Mouse (Mus musculus) MEL (cell line): ENCODE data around the gene Sowahb. TPM values are rescaled to one million over a fixed set of nuclear protein-coding genes. Genes with fewer than 3 reads are reported as not detected.

Experiments
- DNase-seq: peaks from one replicate; pipeline ENCODE4 v3.0.0; 2011; ENCODE audit warnings: low read depth, low spot score
- H3K27ac ChIP-seq: 2 replicates; pipeline ENCODE4 v1.5.1; 2012; ENCODE audit warnings: low read depth, mild to moderate bottlenecking, control low read depth, low read length, moderate library complexity; ENCODE audit not compliant: control insufficient read depth
- H3K27me3 ChIP-seq, 2 experiments: fragments of 150-350 bp in 1 of 2; sonication (generic) in 1 of 2; 2 replicates each; pipeline ENCODE4 v1.6.1; 2012; ENCODE audit warnings: low read length in 2 of 2, mild to moderate bottlenecking in 2 of 2, improper control_type of control experiment in 1 of 2, moderate library complexity in 1 of 2; ENCODE audit not compliant: insufficient read depth in 2 of 2, control insufficient read depth in 1 of 2
- H3K36me3 ChIP-seq, 2 experiments: 2 replicates each; pipeline ENCODE4 v1.6.1; 2012 to 2014; ENCODE audit warnings: low read length in 2 of 2, improper control_type of control experiment in 1 of 2, inconsistent platforms in 1 of 2, mild to moderate bottlenecking in 1 of 2; ENCODE audit not compliant: insufficient read depth in 2 of 2, control insufficient read depth in 1 of 2
- H3K4me1 ChIP-seq, 2 experiments: fragments of 150-350 bp in 1 of 2; sonication (generic) in 1 of 2; 2 replicates each; pipeline ENCODE4 v1.6.1; 2012; ENCODE audit warnings: low read length in 2 of 2, improper control_type of control experiment in 1 of 2, mild to moderate bottlenecking in 1 of 2; ENCODE audit not compliant: insufficient read depth in 2 of 2, control insufficient read depth in 1 of 2
- H3K4me3 ChIP-seq, 2 experiments: fragments of 150-350 bp in 1 of 2; sonication (generic) in 1 of 2; 2 replicates each; pipeline ENCODE4 v1.5.1; 2012; ENCODE audit warnings: low read depth in 2 of 2, low read length in 2 of 2, mild to moderate bottlenecking in 2 of 2, moderate library complexity in 2 of 2, control low read depth in 1 of 2, improper control_type of control experiment in 1 of 2; ENCODE audit not compliant: control insufficient read depth in 1 of 2, insufficient read depth in 1 of 2
- H3K79me2 ChIP-seq: 2 replicates; pipeline ENCODE4 v1.6.1; 2012; ENCODE audit warnings: mild to moderate bottlenecking, low read length, moderate library complexity; ENCODE audit not compliant: control insufficient read depth, poor library complexity, insufficient read depth
- H3K9ac ChIP-seq: 2 replicates; pipeline ENCODE4 v1.6.1; 2012; ENCODE audit warnings: low read depth, mild to moderate bottlenecking, control low read depth, low read length, moderate library complexity; ENCODE audit not compliant: control insufficient read depth, poor library complexity, severe bottlenecking
- H3K9me3 ChIP-seq: fragments of 150-350 bp; sonication (generic); replicated peaks from 2 replicates; pipeline ENCODE4 v1.6.1; 2012; ENCODE audit warnings: mild to moderate bottlenecking, low read length, improper control_type of control experiment, moderate library complexity; ENCODE audit not compliant: insufficient read depth
- CHD2 ChIP-seq: IDR thresholded peaks from 2 replicates; pipeline ENCODE4 v1.6.1; 2011; ENCODE audit warnings: low read length, improper control_type of control experiment
- CTCF ChIP-seq, 3 experiments: IDR thresholded peaks in 2 of 3; conservative IDR thresholded peaks in 1 of 3; 2 replicates each; pipeline ENCODE4 v1.5.1; 2011 to 2012; ENCODE audit warnings: low read length in 3 of 3, low read depth in 2 of 3, mild to moderate bottlenecking in 2 of 3, improper control_type of control experiment in 1 of 3, inconsistent platforms in 1 of 3, mixed read lengths in 1 of 3, moderate library complexity in 1 of 3; ENCODE audit not compliant: control insufficient read depth in 1 of 3, insufficient read depth in 1 of 3, poor library complexity in 1 of 3, severe bottlenecking in 1 of 3
- E2F4 ChIP-seq: IDR thresholded peaks from 2 replicates; pipeline ENCODE4 v1.6.1; 2011; ENCODE audit warnings: low read depth, low read length, improper control_type of control experiment, borderline replicate concordance
- ELF1 ChIP-seq: IDR thresholded peaks from 2 replicates; pipeline ENCODE4 v1.6.1; 2014; ENCODE audit warnings: low read depth, mild to moderate bottlenecking, inconsistent platforms, low read length, improper control_type of control experiment, moderate library complexity
- EP300 ChIP-seq, 2 experiments: IDR thresholded peaks; 2 replicates each; pipeline ENCODE4 v1.6.1; 2011; ENCODE audit warnings: improper control_type of control experiment in 2 of 2, low read length in 2 of 2, low read depth in 1 of 2, mild to moderate bottlenecking in 1 of 2
- ETS1 ChIP-seq: IDR thresholded peaks from 2 replicates; pipeline ENCODE4 v1.6.1; 2012; ENCODE audit warnings: low read depth, mild to moderate bottlenecking, inconsistent platforms, low read length, improper control_type of control experiment, moderate library complexity
- GABPA ChIP-seq: IDR thresholded peaks from 2 replicates; pipeline ENCODE4 v1.6.1; 2012; ENCODE audit warnings: low read depth, mild to moderate bottlenecking, inconsistent platforms, low read length, improper control_type of control experiment, moderate library complexity
- GATA1 ChIP-seq: IDR thresholded peaks from 2 replicates; pipeline ENCODE4 v1.6.1; 2011; ENCODE audit warnings: low read depth, low read length, improper control_type of control experiment
- KAT2A ChIP-seq: conservative IDR thresholded peaks from 2 replicates; pipeline ENCODE4 v1.6.1; 2012; ENCODE audit warnings: low read depth, low read length, improper control_type of control experiment, inconsistent platforms
- MAX ChIP-seq: IDR thresholded peaks from 2 replicates; pipeline ENCODE4 v1.6.1; 2011; ENCODE audit warnings: low read length, improper control_type of control experiment
- MAZ ChIP-seq: IDR thresholded peaks from 2 replicates; pipeline ENCODE4 v1.6.1; 2012; ENCODE audit warnings: low read depth, mild to moderate bottlenecking, inconsistent platforms, low read length, improper control_type of control experiment
- MEF2A ChIP-seq: IDR thresholded peaks from 2 replicates; pipeline ENCODE4 v1.6.1; 2014; ENCODE audit warnings: low read depth, mild to moderate bottlenecking, inconsistent platforms, low read length, improper control_type of control experiment; ENCODE audit not compliant: poor library complexity, insufficient replicate concordance, severe bottlenecking; ENCODE audit errors: extremely low read depth
- MXI1 ChIP-seq: IDR thresholded peaks from 2 replicates; pipeline ENCODE4 v1.6.1; 2011; ENCODE audit warnings: mild to moderate bottlenecking, low read depth, low read length, improper control_type of control experiment
- MYC ChIP-seq: IDR thresholded peaks from 2 replicates; pipeline ENCODE4 v1.6.1; 2011; ENCODE audit warnings: low read depth, mild to moderate bottlenecking, low read length, improper control_type of control experiment, moderate library complexity
- NELFE ChIP-seq: IDR thresholded peaks from 2 replicates; pipeline ENCODE4 v1.6.1; 2011; ENCODE audit warnings: low read depth, low read length, improper control_type of control experiment
- NRF1 ChIP-seq: IDR thresholded peaks from 2 replicates; pipeline ENCODE4 v1.6.1; 2014; ENCODE audit warnings: low read depth, mild to moderate bottlenecking, inconsistent platforms, low read length, improper control_type of control experiment, moderate library complexity; ENCODE audit not compliant: poor library complexity, insufficient read depth, severe bottlenecking
- POLR2A ChIP-seq, 2 experiments: IDR thresholded peaks; 2 replicates each; pipeline ENCODE4 v1.6.1; 2011 to 2012; ENCODE audit warnings: low read length in 2 of 2, mild to moderate bottlenecking in 2 of 2, control low read depth in 1 of 2, improper control_type of control experiment in 1 of 2, low read depth in 1 of 2, moderate library complexity in 1 of 2; ENCODE audit not compliant: control insufficient read depth in 1 of 2, insufficient read depth in 1 of 2, poor library complexity in 1 of 2
- POLR2AphosphoS2 ChIP-seq: IDR thresholded peaks from 2 replicates; pipeline ENCODE4 v1.6.1; 2011; ENCODE audit warnings: low read length, improper control_type of control experiment
- RAD21 ChIP-seq: IDR thresholded peaks from 2 replicates; pipeline ENCODE4 v1.6.1; 2011; ENCODE audit warnings: mild to moderate bottlenecking, low read depth, low read length, improper control_type of control experiment
- SMC3 ChIP-seq: IDR thresholded peaks from 2 replicates; pipeline ENCODE4 v1.6.1; 2011; ENCODE audit warnings: low read depth, low read length, improper control_type of control experiment
- TAL1 ChIP-seq: IDR thresholded peaks from 2 replicates; pipeline ENCODE4 v1.6.1; 2012; ENCODE audit warnings: mild to moderate bottlenecking, inconsistent platforms, low read length, moderate library complexity, mixed read lengths
- TBP ChIP-seq: IDR thresholded peaks from 2 replicates; pipeline ENCODE4 v1.8.0; 2011; ENCODE audit warnings: low read depth, low read length, improper control_type of control experiment
- TCF12 ChIP-seq: IDR thresholded peaks from 2 replicates; pipeline ENCODE4 v1.6.1; 2014; ENCODE audit warnings: low read depth, mild to moderate bottlenecking, inconsistent platforms, low read length, improper control_type of control experiment, moderate library complexity
- UBTF ChIP-seq: IDR thresholded peaks from 2 replicates; pipeline ENCODE4 v1.6.1; 2012; ENCODE audit warnings: low read depth, mild to moderate bottlenecking, inconsistent platforms, low read length, improper control_type of control experiment, moderate library complexity, borderline replicate concordance; ENCODE audit not compliant: insufficient read depth
- USF1 ChIP-seq: IDR thresholded peaks from 2 replicates; pipeline ENCODE4 v1.6.1; 2014; ENCODE audit warnings: low read depth, mild to moderate bottlenecking, inconsistent platforms, low read length, improper control_type of control experiment, moderate library complexity
- USF2 ChIP-seq, 2 experiments: IDR thresholded peaks; 2 replicates each; pipeline ENCODE4 v1.6.1; 2011 to 2012; ENCODE audit warnings: improper control_type of control experiment in 2 of 2, low read length in 2 of 2, borderline replicate concordance in 1 of 2, inconsistent platforms in 1 of 2, low read depth in 1 of 2, mild to moderate bottlenecking in 1 of 2; ENCODE audit not compliant: insufficient read depth in 1 of 2
- ZKSCAN1 ChIP-seq: IDR thresholded peaks from 2 replicates; pipeline ENCODE4 v1.6.1; 2012; ENCODE audit warnings: low read depth, mild to moderate bottlenecking, inconsistent platforms, low read length, improper control_type of control experiment, moderate library complexity
- ZMIZ1 ChIP-seq: IDR thresholded peaks from 2 replicates; pipeline ENCODE4 v1.6.1; 2012; ENCODE audit warnings: low read depth, mild to moderate bottlenecking, inconsistent platforms, low read length, improper control_type of control experiment, moderate library complexity
- polyA plus RNA-seq, 2 experiments: library from polyadenylated mRNA; stranded (reverse) in 1 of 2; unstranded in 1 of 2; fragments of >175 nt in 1 of 2; fragments of >200 nt in 1 of 2; gene quantifications; 2 replicates each; pipeline versions ENCODE4 v1.2.1 to v1.2.4; 2012; ENCODE audit warnings: low replicate concordance in 2 of 2, low read depth in 1 of 2; ENCODE audit not compliant: insufficient read length in 2 of 2, insufficient read depth in 1 of 2, missing spikeins in 1 of 2
- total RNA-seq: library from RNA; depleted of rRNA; stranded (reverse); fragments of 300-350 nt; gene quantifications from 2 replicates; pipeline ENCODE4 v1.2.3, GENCODE M21; 2012

Sowahb gene
- total and polyA plus RNA-seq, 3 experiments, result not detected

DNA sequence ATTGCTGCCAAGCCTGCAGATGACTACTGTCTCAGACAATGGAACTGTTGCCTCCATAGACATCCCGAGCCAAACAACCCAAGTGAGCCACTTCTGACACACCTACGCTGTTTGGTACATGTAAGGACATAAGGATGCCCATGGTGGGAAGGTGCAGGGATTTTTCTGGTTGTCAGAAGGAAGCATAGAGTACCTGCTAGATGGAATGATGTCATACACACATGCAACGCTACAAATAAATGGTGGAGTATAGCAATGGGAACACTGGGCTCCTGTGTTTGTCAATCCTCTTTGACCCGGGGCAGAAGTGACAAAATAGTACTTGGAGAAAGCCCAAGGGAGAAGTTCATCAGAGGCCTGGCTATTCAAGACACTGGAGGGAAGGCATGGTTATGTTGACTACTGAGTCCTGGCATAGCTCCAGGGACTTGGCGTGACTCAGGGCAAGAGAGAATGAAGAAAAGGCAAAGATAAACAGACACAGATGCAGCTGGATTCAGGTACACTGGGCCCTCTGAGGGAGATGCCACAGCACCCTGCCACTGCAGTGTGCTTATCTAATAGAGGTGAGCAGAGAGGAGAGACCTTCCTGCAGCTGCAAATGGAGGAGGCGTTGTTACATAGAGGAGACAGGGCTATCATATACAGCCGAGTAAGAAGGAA lies 33.0 kb upstream of the Sowahb start:
- H3K9ac ChIP-seq, result no peak overlapping the region
- TF ChIP-seq TCF12 (peak; percentile 13; the same call in 1 of the 2 replicates), GATA1 (peak; percentile 46; the same call in 1 of the 2 replicates), CHD2 (no peak), SMC3 (no peak), TBP (no peak), ELF1 (no peak), MEF2A (no peak), EP300 (IDR thresholded peaks at IDR 0.05; ENCODE audit: low read depth in 1 of 2, low read length in 2 of 2) (0 out of 4 replicates have a peak, but pooled peaks have one; percentile 13 to 30), POLR2A (IDR thresholded peaks at IDR 0.05; ENCODE audit: control insufficient read depth in 1 of 2, insufficient read depth in 1 of 2, low read depth in 1 of 2, low read length in 2 of 2, poor library complexity in 1 of 2) (no peak), NELFE (no peak), GABPA (no peak), USF1 (no peak), TAL1 (peak; percentile 34), KAT2A (no peak), MXI1 (no peak), RAD21 (no peak), USF2 (IDR thresholded peaks at IDR 0.05; ENCODE audit: borderline replicate concordance in 1 of 2, insufficient read depth in 1 of 2, low read depth in 1 of 2, low read length in 2 of 2) (no peak), POLR2AphosphoS2 (no peak)
- H3K4me1 ChIP-seq, result no peaks in the 10 kb centered on the region; a peak in 1 of 4 replicates
- H3K9me3 ChIP-seq, result no peaks in the 10 kb centered on the region
- peak; percentile 71 for DNase-seq
- H3K4me3 ChIP-seq, result no peak overlapping the region
- H3K27ac ChIP-seq, result no peak overlapping the region
- H3K27me3 ChIP-seq, result no peaks in the 10 kb centered on the region; a peak in 1 of 4 replicates
- H3K36me3 ChIP-seq, result no peaks in the 10 kb centered on the region
- no peaks in the 10 kb centered on the region for H3K79me2 ChIP-seq

GRCm38 (mm10) chr5:93060865-93061264 lies 16.0 kb upstream of the Sowahb start:
- Histone ChIP-seq H3K9ac (no peak overlapping the region), H3K4me3 (no peak overlapping the region), H3K4me1 (peaks cover 3 to 5% of the 10 kb centered on the region in 2 experiments; a peak in 3 of 4 replicates), H3K79me2 (no peaks in the 10 kb centered on the region), H3K9me3 (no peaks in the 10 kb centered on the region), H3K27ac (no peak overlapping the region), H3K36me3 (peaks cover 0 to 3% of the 10 kb centered on the region in 2 experiments; a peak in 1 of 4 replicates), H3K27me3 (no peaks in the 10 kb centered on the region)
- DNase-seq, result peak; percentile 80
- TF ChIP-seq GABPA (0 out of 2 replicates have a peak, but pooled peaks have one; percentile 53), SMC3 (no peak), TCF12 (no peak), KAT2A (no peak), MEF2A (no peak), NELFE (no peak), USF2 (IDR thresholded peaks at IDR 0.05; ENCODE audit: borderline replicate concordance in 1 of 2, insufficient read depth in 1 of 2, low read depth in 1 of 2, low read length in 2 of 2) (no peak), MAX (no peak), E2F4 (no peak), ZKSCAN1 (no peak), EP300 (IDR thresholded peaks at IDR 0.05; ENCODE audit: low read depth in 1 of 2, low read length in 2 of 2) (peak; percentile 51 to 57), ZMIZ1 (no peak), MYC (no peak), CTCF (IDR thresholded peaks at IDR 0.05 in 2 of 3, conservative IDR thresholded peaks at IDR 0.05 in 1 of 3; ENCODE audit: control insufficient read depth in 1 of 3, insufficient read depth in 1 of 3, low read depth in 2 of 3, low read length in 3 of 3, poor library complexity in 1 of 3, severe bottlenecking in 1 of 3) (no peak), ETS1 (peak; percentile 67), RAD21 (no peak), MAZ (no peak), MXI1 (peak; percentile 32; the same call in 1 of the 2 replicates), UBTF (no peak), POLR2AphosphoS2 (no peak), USF1 (no peak), NRF1 (no peak)
